Mouse (Mus musculus) lung, embryonic 15.5 days (tissue): ENCODE data around the gene Tmem30c. TPM values are rescaled to one million over a fixed set of nuclear protein-coding genes. Genes with fewer than 3 reads are reported as not detected.
"Not testable (repeated sequence)": the region's sequence is repeated elsewhere in the genome, so short reads cannot be mapped to it uniquely, and the experiment has no call there.

ENCODE experiments used
- ATAC-seq: fragments of 200-750 bp; cut with Nextera tagmentation; 2 replicates; pipeline ENCODE4 v1.8.0; 2017; ENCODE audit warnings: moderate number of reproducible peaks, borderline replicate concordance; ENCODE audit not compliant: low FRiP score, low TSS enrichment; ENCODE audit errors: extremely low read depth
- H3K27ac ChIP-seq: fragments of 300-500 bp; sonication (generic); 2 replicates; pipeline ENCODE4 v1.5.1; 2015; ENCODE audit warnings: moderate library complexity, mild to moderate bottlenecking, inconsistent platforms
- H3K27me3 ChIP-seq: fragments of 300-500 bp; sonication (generic); 2 replicates; pipeline ENCODE4 v1.6.1; 2015; ENCODE audit warnings: inconsistent platforms
- H3K36me3 ChIP-seq: fragments of 300-500 bp; sonication (generic); 2 replicates; pipeline ENCODE4 v1.6.1; 2015; ENCODE audit warnings: inconsistent platforms
- H3K4me1 ChIP-seq: fragments of 300-500 bp; sonication (generic); 2 replicates; pipeline ENCODE4 v1.6.1; 2015; ENCODE audit warnings: inconsistent platforms
- H3K4me2 ChIP-seq: fragments of 300-500 bp; sonication (generic); 2 replicates; pipeline ENCODE4 v1.6.1; 2015; ENCODE audit warnings: inconsistent platforms, mild to moderate bottlenecking, moderate library complexity
- H3K4me3 ChIP-seq: fragments of 300-500 bp; sonication (generic); 2 replicates; pipeline ENCODE4 v1.5.1; 2015; ENCODE audit warnings: mild to moderate bottlenecking, inconsistent platforms
- H3K9ac ChIP-seq: fragments of 300-500 bp; sonication (generic); 2 replicates; pipeline ENCODE4 v1.6.1; 2015; ENCODE audit warnings: inconsistent platforms
- H3K9me3 ChIP-seq: fragments of 300-500 bp; sonication (generic); 2 replicates; pipeline ENCODE4 v1.6.1; 2016; ENCODE audit warnings: inconsistent platforms
- whole genome bisulfite sequencing: fragments of 180-500 bp; shearing (Covaris S2); methylation state at CpG from one replicate; pipeline ENCODE4 v1.1.7; 2015; 5-methylcytosine and 5-hydroxymethylcytosine counted together
- polyA plus RNA-seq: library from polyadenylated mRNA; unstranded; fragments of >200 nt; fragmentation: Nextera tagmentation; extraction: Ambion mirVana; gene quantifications from 2 replicates; pipeline ENCODE4 v1.2.1, GENCODE M21; 2015

Tmem30c gene
- polyA plus RNA-seq, 1 experiment from 2014 or later, result not detected

DNA sequence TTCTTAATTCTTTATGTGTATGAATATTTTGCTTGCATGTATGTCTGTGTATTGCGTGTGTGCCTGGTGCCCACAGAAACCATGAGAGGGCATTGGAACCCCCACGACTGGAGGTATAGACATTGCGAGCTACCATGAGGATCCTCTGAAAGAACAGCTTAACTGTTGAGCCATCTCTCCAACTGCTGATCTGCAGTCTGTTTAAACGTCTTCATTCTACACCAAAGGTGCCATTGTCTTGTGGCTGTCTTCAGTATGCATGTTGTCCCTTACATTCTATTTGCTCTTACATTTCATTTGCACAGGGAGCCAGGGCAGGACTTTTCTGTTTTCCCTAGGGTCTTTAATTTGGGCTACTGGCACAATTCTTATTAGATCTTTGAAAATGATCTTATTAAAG is 41.7 kb downstream of the Tmem30c start:
- Histone ChIP-seq H3K27ac (0 out of 2 replicates have a peak overlapping the region, but pooled peaks have one; percentile 38), H3K9me3 (no peaks in the 10 kb centered on the region), H3K4me2 (no peak overlapping the region), H3K9ac (no peak overlapping the region), H3K27me3 (no peaks in the 10 kb centered on the region), H3K4me1 (0 out of 2 replicates have a peak, but pooled peaks cover 8% of the 10 kb centered on the region), H3K36me3 (no peaks in the 10 kb centered on the region), H3K4me3 (no peak overlapping the region)
- 88% methylated on average over 4 of the region's 4 CpGs for WGBS
- no peak for ATAC-seq

GRCm38 (mm10) chr16:57247464-57247863 is 45.2 kb downstream of the Tmem30c start:
- no peak for ATAC-seq
- Histone ChIP-seq H3K4me1 (0 out of 2 replicates have a peak, but pooled peaks cover 4% of the 10 kb centered on the region), H3K27ac (no peak overlapping the region), H3K4me3 (no peak overlapping the region), H3K27me3 (no peaks in the 10 kb centered on the region), H3K36me3 (no peaks in the 10 kb centered on the region), H3K9me3 (no peaks in the 10 kb centered on the region), H3K4me2 (no peak overlapping the region), H3K9ac (no peak overlapping the region)
- 88% methylated on average over 4 of the region's 4 CpGs for WGBS

- ATAC-seq, result no peak; the same call in 1 of the 2 replicates
- Histone ChIP-seq H3K27me3 (no peaks in the 10 kb centered on the region), H3K4me2 (no peak overlapping the region), H3K9ac (no peak overlapping the region), H3K36me3 (no peaks in the 10 kb centered on the region), H3K4me3 (no peak overlapping the region), H3K27ac (no peak overlapping the region), H3K4me1 (no peaks in the 10 kb centered on the region), H3K9me3 (no peaks in the 10 kb centered on the region)
- 72% methylated on average over 3 of the region's 3 CpGs for WGBS
These were observed 46.1 kb downstream of the Tmem30c start for GRCm38 (mm10) chr16:57246596-57246995.

- Histone ChIP-seq H3K27me3 (no peaks in the 10 kb centered on the region), H3K9me3 (no peaks in the 10 kb centered on the region), H3K36me3 (no peaks in the 10 kb centered on the region), H3K4me2 (no peak overlapping the region), H3K4me3 (no peak overlapping the region), H3K4me1 (no peaks in the 10 kb centered on the region), H3K27ac (no peak overlapping the region), H3K9ac (no peak overlapping the region)
- WGBS, result 9% methylated on average over 6 of the region's 6 CpGs
- ATAC-seq, result peak; percentile 64; the same call in 1 of the 2 replicates
These were observed 48.8 kb downstream of the Tmem30c start for GRCm38 (mm10) chr16:57243858-57244248.

DNA sequence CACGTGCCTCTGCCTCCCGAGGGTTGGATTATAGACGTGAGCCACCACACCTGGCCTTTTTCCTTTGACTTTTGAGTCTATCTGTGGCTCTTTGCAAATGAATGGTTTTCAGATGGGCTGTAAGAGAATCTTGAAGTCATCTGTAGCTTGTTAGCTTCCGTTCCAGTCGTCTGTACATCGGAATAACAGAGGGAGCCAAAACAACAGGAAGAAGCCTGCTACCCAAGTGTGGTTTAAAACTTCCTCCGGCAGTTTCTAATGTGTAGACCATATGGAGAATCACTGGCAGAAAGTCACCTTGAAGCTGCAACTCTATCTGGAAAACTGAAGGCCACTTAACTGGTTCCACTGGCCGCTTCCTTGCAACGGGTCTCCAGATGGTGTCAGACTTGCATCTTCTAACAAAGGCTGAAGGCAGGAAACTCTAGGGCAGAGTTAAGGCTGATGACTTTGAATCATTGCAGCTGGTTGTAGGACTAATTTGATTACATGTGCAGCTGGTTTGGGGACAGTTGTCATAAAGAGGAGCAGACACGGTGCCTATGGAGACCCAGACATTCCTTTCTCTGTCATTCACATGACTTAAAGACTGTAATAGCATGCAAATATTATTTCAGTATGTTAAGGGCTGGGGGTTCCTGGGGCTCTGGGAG is 49.3 kb downstream of the Tmem30c start:
- Histone ChIP-seq H3K4me3 (no peak overlapping the region), H3K4me1 (no peaks in the 10 kb centered on the region), H3K27me3 (no peaks in the 10 kb centered on the region), H3K9ac (no peak overlapping the region), H3K4me2 (no peak overlapping the region), H3K27ac (no peak overlapping the region), H3K36me3 (no peaks in the 10 kb centered on the region), H3K9me3 (no peaks in the 10 kb centered on the region)
- ATAC-seq, result no peak
- 47% methylated on average over 10 of the region's 10 CpGs for WGBS

DNA sequence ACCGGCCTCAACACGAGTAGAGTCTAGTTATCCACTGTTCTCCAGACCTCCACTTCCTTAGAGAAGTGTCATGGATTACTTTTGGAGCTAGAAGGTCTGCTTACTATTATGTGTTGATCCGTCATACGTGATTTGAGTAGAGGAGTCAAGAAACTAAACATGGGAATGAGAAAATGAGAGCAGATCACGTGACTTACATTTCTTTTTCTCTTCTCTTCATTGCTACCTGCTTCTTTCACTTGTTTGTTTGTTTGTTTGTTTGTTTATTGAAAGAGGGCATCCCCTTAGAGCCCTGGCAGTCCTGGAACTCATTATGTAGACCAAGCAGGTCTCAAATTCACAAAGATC is 49.8 kb downstream of the Tmem30c start:
- 82% methylated on average over 5 of the region's 5 CpGs for WGBS
- no peak for ATAC-seq

DNA sequence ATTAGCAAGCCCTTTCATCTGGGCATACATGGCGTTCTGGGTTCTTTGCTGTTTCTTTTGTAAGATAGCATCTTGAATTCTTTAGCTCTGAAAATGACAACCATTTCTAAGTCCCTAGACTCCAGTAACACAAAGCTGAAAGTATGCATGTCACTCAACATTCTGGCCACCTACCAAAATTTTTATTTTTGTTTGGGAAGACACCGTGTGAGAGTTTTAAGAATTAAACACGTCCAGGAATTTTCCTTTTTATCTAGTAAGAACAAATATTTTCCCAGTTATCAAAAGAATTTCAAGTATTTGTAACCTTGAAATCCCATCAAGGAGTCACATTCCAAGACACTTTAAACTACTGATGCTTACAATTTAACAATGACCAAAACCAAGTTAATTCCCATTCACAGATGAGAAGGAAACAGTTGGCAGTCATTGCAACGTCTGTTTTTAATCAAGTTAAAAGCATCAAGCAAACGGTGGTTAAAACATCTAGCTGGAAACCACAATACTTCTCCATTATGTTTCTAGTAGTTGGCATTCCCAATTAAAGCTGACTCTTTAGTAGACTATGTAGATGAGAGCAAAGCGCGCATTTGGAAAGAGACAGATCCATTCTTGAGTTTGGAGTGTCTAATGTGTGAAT is 56.7 kb downstream of the Tmem30c start:
- no peaks in the 10 kb centered on the region for H3K36me3 ChIP-seq
- ATAC-seq, result no peak
- H3K4me3 ChIP-seq, result no peak overlapping the region
- no peaks in the 10 kb centered on the region for H3K9me3 ChIP-seq
- H3K9ac ChIP-seq, result no peak overlapping the region
- 36% methylated on average over 7 of the region's 7 CpGs for WGBS
- H3K4me2 ChIP-seq, result no peak overlapping the region
- H3K27ac ChIP-seq, result no peak overlapping the region
- no peaks in the 10 kb centered on the region for H3K27me3 ChIP-seq
- 0 out of 2 replicates have a peak, but pooled peaks cover 2% of the 10 kb centered on the region for H3K4me1 ChIP-seq

More for the DNA sequence above, 49.8 kb downstream of the Tmem30c start:
- no peak overlapping the region for H3K27ac ChIP-seq
- no peaks in the 10 kb centered on the region for H3K9me3 ChIP-seq
- H3K9ac ChIP-seq, result no peak overlapping the region
- H3K27me3 ChIP-seq, result no peaks in the 10 kb centered on the region
- H3K4me2 ChIP-seq, result no peak overlapping the region
- H3K4me3 ChIP-seq, result no peak overlapping the region
- H3K36me3 ChIP-seq, result no peaks in the 10 kb centered on the region
- no peaks in the 10 kb centered on the region for H3K4me1 ChIP-seq

DNA sequence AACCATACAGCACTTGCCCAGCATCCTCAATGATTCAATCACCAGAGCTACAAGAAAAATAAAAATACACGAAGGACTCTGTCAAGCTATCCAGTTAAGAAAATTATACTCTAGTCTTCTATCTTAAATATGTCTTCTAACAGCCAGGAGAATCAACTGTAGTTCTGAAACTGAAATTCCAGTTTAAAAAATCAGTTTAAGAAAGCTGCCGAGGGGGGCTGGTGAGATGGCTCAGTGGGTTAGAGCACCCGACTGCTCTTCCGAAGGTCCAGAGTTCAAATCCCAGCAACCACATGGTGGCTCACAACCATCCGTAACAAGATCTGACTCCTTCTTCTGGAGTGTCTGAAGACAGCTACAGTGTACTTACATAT is 60.7 kb downstream of the Tmem30c start:
- not testable (repeated sequence) for H3K36me3 ChIP-seq, ATAC-seq, H3K9me3 ChIP-seq, H3K27ac ChIP-seq, H3K27me3 ChIP-seq, H3K9ac ChIP-seq
- WGBS, result 64% methylated on average over 5 of the region's 5 CpGs
- Histone ChIP-seq H3K4me1 (peaks cover 10% of the 10 kb centered on the region), H3K4me2 (peak overlapping the region; percentile 59), H3K4me3 (peak overlapping the region; percentile 97)

- under 1% methylated on average over 42 of the region's 42 CpGs for WGBS
- H3K4me1 ChIP-seq, result peaks cover 10% of the 10 kb centered on the region
These were observed 61.4 kb downstream of the Tmem30c start, which contains the start of gene Tbc1d23 for GRCm38 (mm10) chr16:57231089-57231936. TSS of gene Tbc1d23 (minus strand) at chr16:57231504.

GRCm38 (mm10) chr16:57226444-57226843 is 66.2 kb downstream of the Tmem30c start:
- Histone ChIP-seq H3K4me2 (no peak overlapping the region), H3K9ac (no peak overlapping the region), H3K27ac (no peak overlapping the region), H3K9me3 (no peaks in the 10 kb centered on the region), H3K4me1 (peaks cover 8% of the 10 kb centered on the region), H3K36me3 (no peaks in the 10 kb centered on the region), H3K4me3 (no peak overlapping the region), H3K27me3 (no peaks in the 10 kb centered on the region)
- WGBS, result 58% methylated on average over 5 of the region's 5 CpGs
- no peak for ATAC-seq

More at GRCm38 (mm10) chr16:57231089-57231936, 61.4 kb downstream of the Tmem30c start, which contains the start of gene Tbc1d23:
- H3K4me2 ChIP-seq, result peak within 1 kb of the TSS; percentile 59
- no peaks in the 10 kb centered on the region for H3K9me3 ChIP-seq
- H3K27ac ChIP-seq, result peak within 1 kb of the TSS; percentile 71
- H3K4me3 ChIP-seq, result peak within 1 kb of the TSS; percentile 97
- H3K9ac ChIP-seq, result peak within 1 kb of the TSS; percentile 74
- H3K36me3 ChIP-seq, result no peaks in the 10 kb centered on the region
- no peaks in the 10 kb centered on the region for H3K27me3 ChIP-seq
- ATAC-seq, result peak; percentile 99

- 82% methylated on average over 6 of the region's 6 CpGs for WGBS
- peaks cover 3% of the 10 kb centered on the region; the same call in 1 of the 2 replicates for H3K36me3 ChIP-seq
These were observed 72.3 kb downstream of the Tmem30c start for GRCm38 (mm10) chr16:57220361-57220760.

More at GRCm38 (mm10) chr16:57220361-57220760, 72.3 kb downstream of the Tmem30c start:
- no peak overlapping the region for H3K27ac ChIP-seq
- H3K27me3 ChIP-seq, result no peaks in the 10 kb centered on the region
- no peak overlapping the region for H3K4me2 ChIP-seq
- H3K9me3 ChIP-seq, result no peaks in the 10 kb centered on the region
- H3K4me3 ChIP-seq, result no peak overlapping the region
- no peak overlapping the region for H3K9ac ChIP-seq
- no peaks in the 10 kb centered on the region for H3K4me1 ChIP-seq
- no peak for ATAC-seq
